Mouse (Mus musculus): Measurements from ENCODE around the gene Pdk2. TPM values are rescaled to one million over a fixed set of nuclear protein-coding genes. Genes with fewer than 3 reads are reported as not detected.
A peak's percentile ranks its signal among the peaks of the same experiment; 100 is the strongest.

Pdk2 gene
- polyA plus RNA-seq, 1 experiment from 2014 or later, result 113 TPM

GRCm38 (mm10) chr11:95084175-95084574 is 43.0 kb upstream of the Pdk2 start:
- Histone ChIP-seq H3K9me3 (ENCODE audit: control insufficient read depth, low read length) (no peaks in the 10 kb centered on the region), H3K36me3 (ENCODE audit: control insufficient read depth, insufficient read depth, low read length) (no peaks in the 10 kb centered on the region), H3K9ac (ENCODE audit: low read length) (no peak overlapping the region), H3K4me1 (ENCODE audit: control insufficient read depth in 2 of 2, insufficient read depth in 2 of 2, low read length in 2 of 2) (peaks cover 32 to 40% of the 10 kb centered on the region in 2 experiments), H3K27me3 (ENCODE audit: control insufficient read depth, insufficient read depth, low read length) (no peaks in the 10 kb centered on the region), H3K4me3 (ENCODE audit: control insufficient read depth in 1 of 2, insufficient read depth in 1 of 2, low read depth in 1 of 2, low read length in 2 of 2) (no peak overlapping the region), H3K4me2 (ENCODE audit: low read length) (no peak overlapping the region), H3K27ac (replicated peaks in 1 of 2; ENCODE audit: control insufficient read depth in 1 of 2, insufficient read depth in 1 of 2, low read depth in 2 of 2, low read length in 2 of 2) (no peak overlapping the region)
- 29% methylated on average over 4 of the region's 4 CpGs for WGBS
- no peak for ATAC-seq (ENCODE audit: insufficient number of reproducible peaks, insufficient read depth, low FRiP score, low read depth)

DNA sequence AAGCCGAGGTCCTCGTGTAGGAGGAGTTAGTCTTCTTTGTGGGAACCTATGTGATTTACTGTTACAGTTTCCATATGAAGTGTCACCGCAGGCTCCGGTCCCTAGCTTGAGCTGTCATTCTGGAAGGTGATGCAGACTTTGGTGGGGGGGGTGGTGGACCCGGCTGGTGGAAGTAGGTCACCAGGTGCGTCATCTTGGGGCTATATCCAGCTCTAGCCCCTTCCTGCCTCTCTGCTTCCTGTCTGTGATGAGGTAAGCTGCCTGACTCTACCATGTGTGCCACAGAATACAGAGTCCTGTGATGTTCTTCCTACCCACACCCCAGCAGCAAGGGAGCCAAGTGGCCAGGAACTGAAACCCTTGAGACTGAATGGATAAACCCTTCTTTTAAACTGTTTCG is 41.7 kb upstream of the Pdk2 start:
- H3K36me3 ChIP-seq (ENCODE audit: control insufficient read depth, insufficient read depth, low read length), result no peaks in the 10 kb centered on the region
- H3K9ac ChIP-seq (ENCODE audit: low read length), result no peak overlapping the region
- H3K27me3 ChIP-seq (ENCODE audit: control insufficient read depth, insufficient read depth, low read length), result no peaks in the 10 kb centered on the region
- H3K4me1 ChIP-seq (ENCODE audit: control insufficient read depth in 2 of 2, insufficient read depth in 2 of 2, low read length in 2 of 2), result peaks cover 37 to 45% of the 10 kb centered on the region in 2 experiments
- no peak for ATAC-seq (ENCODE audit: insufficient number of reproducible peaks, insufficient read depth, low FRiP score, low read depth)
- no peaks in the 10 kb centered on the region for H3K9me3 ChIP-seq (ENCODE audit: control insufficient read depth, low read length)
- no peak overlapping the region for H3K4me2 ChIP-seq (ENCODE audit: low read length)
- no peak overlapping the region for H3K27ac ChIP-seq (replicated peaks in 1 of 2; ENCODE audit: control insufficient read depth in 1 of 2, insufficient read depth in 1 of 2, low read depth in 2 of 2, low read length in 2 of 2)
- no peak overlapping the region for H3K4me3 ChIP-seq (ENCODE audit: control insufficient read depth in 1 of 2, insufficient read depth in 1 of 2, low read depth in 1 of 2, low read length in 2 of 2)
- WGBS, result 83% methylated on average over 7 of the region's 7 CpGs

- no peak overlapping the region for H3K4me2 ChIP-seq (ENCODE audit: low read length)
- H3K36me3 ChIP-seq (ENCODE audit: control insufficient read depth, insufficient read depth, low read length), result no peaks in the 10 kb centered on the region
- H3K27me3 ChIP-seq (ENCODE audit: control insufficient read depth, insufficient read depth, low read length), result no peaks in the 10 kb centered on the region
- H3K9ac ChIP-seq (ENCODE audit: low read length), result no peak overlapping the region
- ATAC-seq (ENCODE audit: insufficient number of reproducible peaks, insufficient read depth, low FRiP score, low read depth), result no peak
- H3K9me3 ChIP-seq (ENCODE audit: control insufficient read depth, low read length), result no peaks in the 10 kb centered on the region
- no peak overlapping the region for H3K27ac ChIP-seq (replicated peaks in 1 of 2; ENCODE audit: control insufficient read depth in 1 of 2, insufficient read depth in 1 of 2, low read depth in 2 of 2, low read length in 2 of 2)
- H3K4me1 ChIP-seq (ENCODE audit: control insufficient read depth in 2 of 2, insufficient read depth in 2 of 2, low read length in 2 of 2), result peaks cover 22 to 42% of the 10 kb centered on the region in 2 experiments
- no peak overlapping the region for H3K4me3 ChIP-seq (ENCODE audit: control insufficient read depth in 1 of 2, insufficient read depth in 1 of 2, low read depth in 1 of 2, low read length in 2 of 2)
- WGBS, result 88% methylated on average over 6 of the region's 6 CpGs
Observed at GRCm38 (mm10) chr11:95080783-95081182, 39.6 kb upstream of the Pdk2 start.

DNA sequence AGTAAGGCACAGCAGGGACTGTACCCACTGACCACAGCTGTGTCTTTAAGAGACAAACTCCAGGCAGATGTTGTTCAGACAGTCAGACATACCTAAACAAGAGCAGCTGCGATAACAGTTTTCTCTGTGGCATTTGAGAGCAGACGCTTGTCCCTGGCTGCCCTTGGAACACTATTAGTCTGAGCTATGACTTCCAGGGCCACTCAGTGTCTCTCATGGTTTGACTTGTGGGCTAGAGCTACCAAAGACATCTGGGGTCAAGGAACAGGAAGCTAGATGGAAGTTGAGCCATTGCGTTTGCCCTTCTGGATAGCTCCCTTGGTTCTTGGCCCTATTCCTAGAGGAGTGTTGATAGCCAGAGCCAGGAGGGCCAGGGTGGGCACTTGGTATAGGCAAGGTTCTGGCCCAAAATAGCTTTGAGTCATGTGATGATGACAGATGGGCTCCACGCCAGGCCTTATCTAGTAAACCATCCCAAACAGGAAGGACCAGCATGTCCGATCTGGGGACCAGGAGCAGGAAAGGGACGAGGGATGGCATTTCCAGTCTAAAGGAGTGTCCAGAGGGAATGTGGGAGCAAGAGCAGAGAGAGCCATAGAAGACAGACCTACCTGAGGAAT is 38.2 kb upstream of the Pdk2 start:
- 6% methylated on average over 6 of the region's 6 CpGs for WGBS
- no peaks in the 10 kb centered on the region for H3K9me3 ChIP-seq (ENCODE audit: control insufficient read depth, low read length)
- H3K9ac ChIP-seq (ENCODE audit: low read length), result no peak overlapping the region
- no peaks in the 10 kb centered on the region for H3K36me3 ChIP-seq (ENCODE audit: control insufficient read depth, insufficient read depth, low read length)
- H3K4me2 ChIP-seq (ENCODE audit: low read length), result peak overlapping the region; percentile 26; the same call in 1 of the 2 replicates
- peaks cover 31 to 50% of the 10 kb centered on the region in 2 experiments for H3K4me1 ChIP-seq (ENCODE audit: control insufficient read depth in 2 of 2, insufficient read depth in 2 of 2, low read length in 2 of 2)
- ATAC-seq (ENCODE audit: insufficient number of reproducible peaks, insufficient read depth, low FRiP score, low read depth), result no peak
- H3K4me3 ChIP-seq (ENCODE audit: control insufficient read depth in 1 of 2, insufficient read depth in 1 of 2, low read depth in 1 of 2, low read length in 2 of 2), result no peak overlapping the region
- peak overlapping the region; percentile 28 to 69; a peak in 3 of 4 replicates for H3K27ac ChIP-seq (replicated peaks in 1 of 2; ENCODE audit: control insufficient read depth in 1 of 2, insufficient read depth in 1 of 2, low read depth in 2 of 2, low read length in 2 of 2)
- no peaks in the 10 kb centered on the region for H3K27me3 ChIP-seq (ENCODE audit: control insufficient read depth, insufficient read depth, low read length)

DNA sequence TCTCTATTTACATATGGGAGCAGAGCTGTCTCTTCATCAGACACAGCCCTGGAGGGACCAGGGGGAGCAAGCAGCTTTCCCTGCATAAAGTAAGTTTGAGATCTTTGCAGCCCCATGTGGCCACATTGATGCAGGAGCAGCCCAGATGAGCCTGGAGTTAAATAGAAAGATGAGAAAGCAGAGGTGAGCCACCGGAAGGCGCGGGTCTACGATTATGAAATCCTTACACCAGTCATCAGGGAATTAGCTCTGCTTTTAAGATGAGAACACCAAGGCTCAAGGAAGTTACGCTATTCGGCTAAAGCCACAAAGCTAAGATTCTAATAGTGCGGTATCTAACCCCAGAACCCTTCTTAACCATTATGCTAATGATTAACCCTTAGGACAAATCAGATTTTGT is 36.8 kb upstream of the Pdk2 start:
- Histone ChIP-seq H3K27ac (replicated peaks in 1 of 2; ENCODE audit: control insufficient read depth in 1 of 2, insufficient read depth in 1 of 2, low read depth in 2 of 2, low read length in 2 of 2) (no peak overlapping the region), H3K4me3 (ENCODE audit: control insufficient read depth in 1 of 2, insufficient read depth in 1 of 2, low read depth in 1 of 2, low read length in 2 of 2) (no peak overlapping the region), H3K9ac (ENCODE audit: low read length) (no peak overlapping the region), H3K9me3 (ENCODE audit: control insufficient read depth, low read length) (no peaks in the 10 kb centered on the region), H3K36me3 (ENCODE audit: control insufficient read depth, insufficient read depth, low read length) (no peaks in the 10 kb centered on the region), H3K27me3 (ENCODE audit: control insufficient read depth, insufficient read depth, low read length) (no peaks in the 10 kb centered on the region), H3K4me2 (ENCODE audit: low read length) (no peak overlapping the region), H3K4me1 (ENCODE audit: control insufficient read depth in 2 of 2, insufficient read depth in 2 of 2, low read length in 2 of 2) (peaks cover 33 to 62% of the 10 kb centered on the region in 2 experiments)
- 75% methylated on average over 7 of the region's 7 CpGs for WGBS
- no peak for ATAC-seq (ENCODE audit: insufficient number of reproducible peaks, insufficient read depth, low FRiP score, low read depth)

- H3K36me3 ChIP-seq (ENCODE audit: control insufficient read depth, insufficient read depth, low read length), result no peaks in the 10 kb centered on the region
- peak within 1 kb of the TSS; percentile 81 for H3K9ac ChIP-seq (ENCODE audit: low read length)
- no peaks in the 10 kb centered on the region for H3K9me3 ChIP-seq (ENCODE audit: control insufficient read depth, low read length)
- H3K4me3 ChIP-seq (ENCODE audit: control insufficient read depth in 1 of 2, insufficient read depth in 1 of 2, low read depth in 1 of 2, low read length in 2 of 2), result peak within 1 kb of the TSS; percentile 63 to 78
- no peaks in the 10 kb centered on the region for H3K27me3 ChIP-seq (ENCODE audit: control insufficient read depth, insufficient read depth, low read length)
- peak within 1 kb of the TSS; percentile 78 for H3K4me2 ChIP-seq (ENCODE audit: low read length)
- peak; percentile 57 for ATAC-seq (ENCODE audit: insufficient number of reproducible peaks, insufficient read depth, low FRiP score, low read depth)
- peak within 1 kb of the TSS; percentile 67 to 83 for H3K27ac ChIP-seq (replicated peaks in 1 of 2; ENCODE audit: control insufficient read depth in 1 of 2, insufficient read depth in 1 of 2, low read depth in 2 of 2, low read length in 2 of 2)
- under 1% methylated on average over 47 of the region's 51 CpGs for WGBS
- H3K4me1 ChIP-seq (ENCODE audit: control insufficient read depth in 2 of 2, insufficient read depth in 2 of 2, low read length in 2 of 2), result peaks cover 44 to 75% of the 10 kb centered on the region in 2 experiments
Observed at GRCm38 (mm10) chr11:95076536-95077111, 35.5 kb upstream of the Pdk2 start, which contains the start of gene Itga3. Gene Itga3, minus strand, starts transcription at chr11:95076801.

- peak overlapping the region; percentile 63 to 78 for H3K4me3 ChIP-seq (ENCODE audit: control insufficient read depth in 1 of 2, insufficient read depth in 1 of 2, low read depth in 1 of 2, low read length in 2 of 2)
- H3K27me3 ChIP-seq (ENCODE audit: control insufficient read depth, insufficient read depth, low read length), result no peaks in the 10 kb centered on the region
- peaks cover 49 to 80% of the 10 kb centered on the region in 2 experiments for H3K4me1 ChIP-seq (ENCODE audit: control insufficient read depth in 2 of 2, insufficient read depth in 2 of 2, low read length in 2 of 2)
- WGBS, result under 1% methylated on average over 42 of the region's 42 CpGs
- H3K9me3 ChIP-seq (ENCODE audit: control insufficient read depth, low read length), result no peaks in the 10 kb centered on the region
- ATAC-seq (ENCODE audit: insufficient number of reproducible peaks, insufficient read depth, low FRiP score, low read depth), result peak; percentile 29; the same call in 1 of the 2 replicates
- H3K9ac ChIP-seq (ENCODE audit: low read length), result peak overlapping the region; percentile 81
- no peaks in the 10 kb centered on the region for H3K36me3 ChIP-seq (ENCODE audit: control insufficient read depth, insufficient read depth, low read length)
- peak overlapping the region; percentile 78 for H3K4me2 ChIP-seq (ENCODE audit: low read length)
- H3K27ac ChIP-seq (replicated peaks in 1 of 2; ENCODE audit: control insufficient read depth in 1 of 2, insufficient read depth in 1 of 2, low read depth in 2 of 2, low read length in 2 of 2), result peak overlapping the region; percentile 67 to 83
Observed at GRCm38 (mm10) chr11:95076041-95076535, 34.9 kb upstream of the Pdk2 start.

All from heart, embryonic 14.5 days (tissue).